Mouse (Mus musculus) CH12.LX (cell line): ENCODE data around the gene Dixdc1.

Experiments used
- BHLHE40 ChIP-seq: IDR thresholded peaks from 2 replicates; pipeline ENCODE4 v1.6.1; 2011; ENCODE audit warnings: mild to moderate bottlenecking, low read depth, low read length, improper control_type of control experiment
- CHD2 ChIP-seq: IDR thresholded peaks from 2 replicates; pipeline ENCODE4 v1.6.1; 2011; ENCODE audit warnings: low read length, improper control_type of control experiment
- CTCF ChIP-seq, 2 experiments: IDR thresholded peaks in 1 of 2; conservative IDR thresholded peaks in 1 of 2; 2 replicates each; pipeline ENCODE4 v1.5.1; 2011 to 2012; ENCODE audit warnings: low read depth in 2 of 2, low read length in 2 of 2, improper control_type of control experiment in 1 of 2, inconsistent platforms in 1 of 2, mild to moderate bottlenecking in 1 of 2, moderate library complexity in 1 of 2
- E2F4 ChIP-seq: IDR thresholded peaks from 2 replicates; pipeline ENCODE4 v1.6.1; 2011; ENCODE audit warnings: low read depth, low read length, improper control_type of control experiment; ENCODE audit not compliant: insufficient replicate concordance
- KAT2A ChIP-seq: IDR thresholded peaks from 2 replicates; pipeline ENCODE4 v1.6.1; 2012; ENCODE audit warnings: low read length, improper control_type of control experiment, inconsistent platforms; ENCODE audit not compliant: insufficient replicate concordance
- NELFE ChIP-seq: IDR thresholded peaks from 2 replicates; pipeline ENCODE4 v1.6.1; 2011; ENCODE audit warnings: low read depth, low read length, improper control_type of control experiment
- NRF1 ChIP-seq: IDR thresholded peaks from 2 replicates; pipeline ENCODE4 v1.6.1; 2014; ENCODE audit warnings: low read depth, mild to moderate bottlenecking, inconsistent platforms, low read length, improper control_type of control experiment, moderate library complexity
- POLR2A ChIP-seq: IDR thresholded peaks from 2 replicates; pipeline ENCODE4 v1.6.1; 2011; ENCODE audit warnings: low read depth, mild to moderate bottlenecking, improper control_type of control experiment, low read length
- RCOR1 ChIP-seq: conservative IDR thresholded peaks from 2 replicates; pipeline ENCODE4 v1.6.1; 2012; ENCODE audit warnings: low read depth, mild to moderate bottlenecking, inconsistent platforms, low read length, improper control_type of control experiment
- SIN3A ChIP-seq: IDR thresholded peaks from 2 replicates; pipeline ENCODE4 v1.6.1; 2012; ENCODE audit warnings: low read length, improper control_type of control experiment, inconsistent platforms
- TBP ChIP-seq: conservative IDR thresholded peaks from 2 replicates; pipeline ENCODE4 v1.6.1; 2011; ENCODE audit warnings: low read depth, low read length, improper control_type of control experiment
- UBTF ChIP-seq: IDR thresholded peaks from 2 replicates; pipeline ENCODE4 v1.6.1; 2012; ENCODE audit warnings: low read depth, mild to moderate bottlenecking, inconsistent platforms, low read length, improper control_type of control experiment, moderate library complexity
- ZC3H11A ChIP-seq: IDR thresholded peaks from 2 replicates; pipeline ENCODE4 v1.6.1; 2012; ENCODE audit warnings: low read depth, mild to moderate bottlenecking, inconsistent platforms, low read length, improper control_type of control experiment
- ZNF384 ChIP-seq: IDR thresholded peaks from 2 replicates; pipeline ENCODE4 v1.6.1; 2012; ENCODE audit warnings: low read depth, low read length, improper control_type of control experiment, inconsistent platforms

GRCm38 (mm10) chr9:50711337-50711736 lies 28.0 kb downstream of the Dixdc1 start:
- TF ChIP-seq ZC3H11A (no peak), NRF1 (no peak), POLR2A (no peak), CTCF (conservative IDR thresholded peaks at IDR 0.05 in 1 of 2, IDR thresholded peaks at IDR 0.05 in 1 of 2; ENCODE audit: low read depth in 2 of 2, low read length in 2 of 2) (no peak), UBTF (no peak), TBP (no peak), BHLHE40 (no peak), KAT2A (no peak), E2F4 (no peak), ZNF384 (no peak), NELFE (no peak), RCOR1 (no peak), SIN3A (no peak), CHD2 (no peak)
